In genomic region chr5:63137957-63138356, GRCm38 (mm10) we compare ENCODE assay signal across 17 mouse cellular contexts.
"Had no signal": no experiment of that assay in that cellular context is flagged by ENCODE, and none has a peak within 500 bp of the region (broad histone marks: within the 10 kb centered on the region; RNA-seq: fewer than 3 reads in every experiment).

No protein-coding gene starts in this region.

- ATAC-seq: liver, embryonic 12.5 days; liver, postnatal 0 days; lung, postnatal 0 days; midbrain, embryonic 13.5 days; midbrain, embryonic 15.5 days; midbrain, embryonic 16.5 days had no signal

- DNase-seq: left cerebral cortex, postnatal 4 days; liver; liver, embryonic 13.5 days; liver, postnatal 0 days; lung, adult 18-20 months; lung, adult 2 months; lung, embryonic 14.5 days; lung, postnatal 10 days; lung, postnatal 14 days; lung, postnatal 36 days; lung, postnatal 4 days; midbrain, embryonic 14.5 days had no signal
